Mouse (Mus musculus) heart, embryonic 11.5 days (tissue): ENCODE data around the gene Urb1. TPM values are rescaled to one million over a fixed set of nuclear protein-coding genes. Genes with fewer than 3 reads are reported as not detected.

Source experiments
- ATAC-seq: fragments of 200-750 bp; cut with Nextera tagmentation; replicated peaks from 2 replicates; pipeline ENCODE4 v1.8.0; 2017; ENCODE audit warnings: moderate library complexity; ENCODE audit not compliant: insufficient number of reproducible peaks, low FRiP score, low TSS enrichment
- H3K27ac ChIP-seq: fragments of 300-500 bp; sonication (generic); 2 replicates; pipeline ENCODE4 v1.5.1; 2014; ENCODE audit warnings: mild to moderate bottlenecking, low read depth, low read length
- H3K27me3 ChIP-seq: fragments of 300-500 bp; sonication (generic); 2 replicates; pipeline ENCODE4 v1.6.1; 2014; ENCODE audit warnings: mild to moderate bottlenecking, low read length, mixed read lengths; ENCODE audit not compliant: control insufficient read depth, insufficient read depth
- H3K36me3 ChIP-seq: fragments of 300-500 bp; sonication (generic); 2 replicates; pipeline ENCODE4 v1.6.1; 2014; ENCODE audit warnings: mild to moderate bottlenecking, low read length, moderate library complexity, mixed read lengths; ENCODE audit not compliant: control insufficient read depth, insufficient read depth
- H3K4me1 ChIP-seq: fragments of 300-500 bp; sonication (generic); 2 replicates; pipeline ENCODE4 v1.6.1; 2014; ENCODE audit warnings: low read length; ENCODE audit not compliant: control insufficient read depth, insufficient read depth
- H3K4me2 ChIP-seq: fragments of 300-500 bp; sonication (generic); 2 replicates; pipeline ENCODE4 v1.6.1; 2014; ENCODE audit warnings: mild to moderate bottlenecking, moderate library complexity
- H3K4me3 ChIP-seq: fragments of 300-500 bp; sonication (generic); 2 replicates; pipeline ENCODE4 v1.5.1; 2014; ENCODE audit warnings: low read depth, low read length
- H3K9ac ChIP-seq: fragments of 300-500 bp; sonication (generic); 2 replicates; pipeline ENCODE4 v1.6.1; 2014; ENCODE audit warnings: mild to moderate bottlenecking, low read depth, low read length, moderate library complexity
- H3K9me3 ChIP-seq: fragments of 300-500 bp; sonication (generic); replicated peaks from 2 replicates; pipeline ENCODE4 v1.6.1; 2016; ENCODE audit warnings: low read length; ENCODE audit not compliant: control insufficient read depth
- WGBS: fragments of 180-500 bp; shearing (Covaris S2); extraction: QIAGEN DNeasy Blood & Tissue Kit; methylation state at CpG from one replicate; pipeline ENCODE4 v1.1.7; 2014; ENCODE audit not compliant: insufficient replicate concordance; 5-methylcytosine and 5-hydroxymethylcytosine counted together
- polyA plus RNA-seq: library from polyadenylated mRNA; unstranded; fragments of >200 nt; fragmentation: Nextera tagmentation; extraction: Ambion mirVana; gene quantifications from 2 replicates; pipeline ENCODE4 v1.2.1, GENCODE M21; 2014

The Urb1 gene
- polyA plus RNA-seq: 7.0 and 9.9 TPM in 2 replicates

GRCm38 (mm10) chr16:90809975-90810715 is at the start of gene Urb1:
Gene Urb1, minus strand, starts transcription at chr16:90810413.
- peak within 1 kb of the TSS; percentile 78 for H3K4me3 ChIP-seq
- H3K4me2 ChIP-seq: peak within 1 kb of the TSS; percentile 64
- peak within 1 kb of the TSS; percentile 65 for H3K9ac ChIP-seq
- no peaks in the 10 kb centered on the region for H3K9me3 ChIP-seq
- H3K36me3 ChIP-seq: no peaks in the 10 kb centered on the region
- H3K4me1 ChIP-seq: peaks cover 11% of the 10 kb centered on the region
- ATAC-seq: peak; percentile 89
- H3K27ac ChIP-seq: peak within 1 kb of the TSS; percentile 70
- 0 out of 2 replicates have a peak, but pooled peaks cover 2% of the 10 kb centered on the region for H3K27me3 ChIP-seq
- under 1% methylated on average over 47 of the region's 47 CpGs for WGBS

- H3K9ac ChIP-seq: no peak overlapping the region
These were observed 48.0 kb upstream of the Urb1 start for GRCm38 (mm10) chr16:90858206-90858605.

GRCm38 (mm10) chr16:90856552-90857200 is 46.5 kb upstream of the Urb1 start:
- no peaks in the 10 kb centered on the region for H3K36me3 ChIP-seq
- H3K4me3 ChIP-seq: no peak overlapping the region
- no peak for ATAC-seq
- H3K9ac ChIP-seq: no peak overlapping the region
- no peaks in the 10 kb centered on the region for H3K27me3 ChIP-seq
- H3K4me2 ChIP-seq: no peak overlapping the region
- H3K4me1 ChIP-seq: no peaks in the 10 kb centered on the region
- H3K27ac ChIP-seq: no peak overlapping the region
- no peaks in the 10 kb centered on the region for H3K9me3 ChIP-seq
- WGBS: 77% methylated on average over 6 of the region's 6 CpGs

More at GRCm38 (mm10) chr16:90858206-90858605, 48.0 kb upstream of the Urb1 start:
- Histone ChIP-seq H3K36me3 (no peaks in the 10 kb centered on the region), H3K9me3 (no peaks in the 10 kb centered on the region), H3K27me3 (no peaks in the 10 kb centered on the region), H3K4me1 (no peaks in the 10 kb centered on the region), H3K4me3 (no peak overlapping the region), H3K4me2 (no peak overlapping the region), H3K27ac (no peak overlapping the region)
- no peak for ATAC-seq
- WGBS: 69% methylated on average over 4 of the region's 4 CpGs

- WGBS: 66% methylated on average over 11 of the region's 11 CpGs
- H3K9ac ChIP-seq: no peak overlapping the region
- no peak overlapping the region for H3K27ac ChIP-seq
- peaks cover 6% of the 10 kb centered on the region; the same call in 1 of the 2 replicates for H3K4me1 ChIP-seq
- H3K4me2 ChIP-seq: no peak overlapping the region
- no peak for ATAC-seq
- 0 out of 2 replicates have a peak, but pooled peaks cover 3% of the 10 kb centered on the region for H3K27me3 ChIP-seq
- H3K36me3 ChIP-seq: no peaks in the 10 kb centered on the region
- H3K9me3 ChIP-seq: no peaks in the 10 kb centered on the region
- H3K4me3 ChIP-seq: no peak overlapping the region
These were observed 41.6 kb upstream of the Urb1 start for GRCm38 (mm10) chr16:90851621-90852334.

- H3K4me3 ChIP-seq: no peak overlapping the region
- 0 out of 2 replicates have a peak, but pooled peaks cover 3% of the 10 kb centered on the region for H3K27me3 ChIP-seq
- no peak for ATAC-seq
- H3K4me2 ChIP-seq: no peak overlapping the region
- no peaks in the 10 kb centered on the region for H3K9me3 ChIP-seq
- 83% methylated on average over 7 of the region's 7 CpGs for WGBS
- no peak overlapping the region for H3K27ac ChIP-seq
- no peaks in the 10 kb centered on the region for H3K36me3 ChIP-seq
- H3K4me1 ChIP-seq: peaks cover 6% of the 10 kb centered on the region; the same call in 1 of the 2 replicates
- no peak overlapping the region for H3K9ac ChIP-seq
These were observed 40.7 kb upstream of the Urb1 start for GRCm38 (mm10) chr16:90850881-90851280.

- WGBS: 47% methylated on average over 12 of the region's 12 CpGs
- H3K27ac ChIP-seq: no peak overlapping the region
- no peak overlapping the region for H3K9ac ChIP-seq
- no peaks in the 10 kb centered on the region for H3K9me3 ChIP-seq
- peaks cover 10% of the 10 kb centered on the region; the same call in 1 of the 2 replicates for H3K4me1 ChIP-seq
- 0 out of 2 replicates have a peak, but pooled peaks cover 3% of the 10 kb centered on the region for H3K27me3 ChIP-seq
- no peaks in the 10 kb centered on the region for H3K36me3 ChIP-seq
- no peak overlapping the region for H3K4me2 ChIP-seq
- no peak for ATAC-seq
- H3K4me3 ChIP-seq: no peak overlapping the region
These were observed 39.0 kb upstream of the Urb1 start for GRCm38 (mm10) chr16:90849262-90849661.

- H3K9ac ChIP-seq: no peak overlapping the region
- H3K9me3 ChIP-seq: no peaks in the 10 kb centered on the region
- WGBS: 70% methylated on average over 7 of the region's 7 CpGs
- 0 out of 2 replicates have a peak, but pooled peaks cover 3% of the 10 kb centered on the region for H3K27me3 ChIP-seq
- no peak overlapping the region for H3K4me2 ChIP-seq
- no peak overlapping the region for H3K4me3 ChIP-seq
- peaks cover 10% of the 10 kb centered on the region; the same call in 1 of the 2 replicates for H3K4me1 ChIP-seq
- no peaks in the 10 kb centered on the region for H3K36me3 ChIP-seq
- 0 out of 2 replicates have a peak overlapping the region, but pooled peaks have one; percentile 1 for H3K27ac ChIP-seq
- no peak for ATAC-seq
These were observed 38.5 kb upstream of the Urb1 start for GRCm38 (mm10) chr16:90848697-90849096.

- 0 out of 2 replicates have a peak, but pooled peaks cover 3% of the 10 kb centered on the region for H3K27me3 ChIP-seq
- H3K9me3 ChIP-seq: 0 out of 2 replicates have a peak, but pooled peaks cover 2% of the 10 kb centered on the region
- H3K4me1 ChIP-seq: peaks cover 10% of the 10 kb centered on the region; the same call in 1 of the 2 replicates
- no peak overlapping the region for H3K27ac ChIP-seq
- H3K4me3 ChIP-seq: no peak overlapping the region
- no peaks in the 10 kb centered on the region for H3K36me3 ChIP-seq
- no peak overlapping the region for H3K4me2 ChIP-seq
- WGBS: 86% methylated on average over 13 of the region's 13 CpGs
- no peak for ATAC-seq
- no peak overlapping the region for H3K9ac ChIP-seq
These were observed 35.4 kb upstream of the Urb1 start for GRCm38 (mm10) chr16:90845591-90845990.
